Mouse (Mus musculus) limb, embryonic 11.5 days (tissue): Measurements from ENCODE around the gene Hist2h2bb. TPM values are rescaled to one million over a fixed set of nuclear protein-coding genes. Genes with fewer than 3 reads are reported as not detected.

Experiments used
- ATAC-seq: fragments of 200-750 bp; cut with Nextera tagmentation; 2 replicates; pipeline ENCODE4 v1.8.0; 2017; ENCODE audit warnings: low read depth; ENCODE audit not compliant: insufficient number of reproducible peaks, low FRiP score, low TSS enrichment
- DNase-seq: peaks from one replicate; pipeline ENCODE4 v3.0.0-alpha.2; 2015; ENCODE audit warnings: low spot score
- H3K27ac ChIP-seq: fragments of 300-500 bp; sonication (generic); replicated peaks from 2 replicates; pipeline ENCODE4 v1.5.1; 2014; ENCODE audit warnings: low read depth, mild to moderate bottlenecking, low read length
- H3K27me3 ChIP-seq: fragments of 300-500 bp; sonication (generic); 2 replicates; pipeline ENCODE4 v1.6.1; 2014; ENCODE audit warnings: mild to moderate bottlenecking, low read length, mixed read lengths; ENCODE audit not compliant: control insufficient read depth, insufficient read depth
- H3K36me3 ChIP-seq: fragments of 300-500 bp; sonication (generic); 2 replicates; pipeline ENCODE4 v1.6.1; 2014; ENCODE audit warnings: mild to moderate bottlenecking, low read length, moderate library complexity, mixed read lengths; ENCODE audit not compliant: control insufficient read depth, insufficient read depth
- H3K4me1 ChIP-seq: fragments of 300-500 bp; sonication (generic); 2 replicates; pipeline ENCODE4 v1.6.1; 2014; ENCODE audit warnings: low read length, mixed read lengths; ENCODE audit not compliant: control insufficient read depth, insufficient read depth
- H3K4me2 ChIP-seq: fragments of 300-500 bp; sonication (generic); 2 replicates; pipeline ENCODE4 v1.6.1; 2014; ENCODE audit warnings: low read depth, mild to moderate bottlenecking, moderate library complexity; ENCODE audit not compliant: severe bottlenecking
- H3K4me3 ChIP-seq: fragments of 300-500 bp; sonication (generic); 2 replicates; pipeline ENCODE4 v1.5.1; 2014; ENCODE audit warnings: low read depth, low read length
- H3K9ac ChIP-seq: fragments of 300-500 bp; sonication (generic); 2 replicates; pipeline ENCODE4 v1.6.1; 2014; ENCODE audit warnings: mild to moderate bottlenecking, low read length
- H3K9me3 ChIP-seq: fragments of 300-500 bp; sonication (generic); 2 replicates; pipeline ENCODE4 v1.6.1; 2016; ENCODE audit warnings: low read length; ENCODE audit not compliant: control insufficient read depth
- WGBS: fragments of 180-500 bp; shearing (Covaris S2); extraction: QIAGEN DNeasy Blood & Tissue Kit; methylation state at CpG from one replicate; pipeline ENCODE4 v1.1.7; 2014; 5-methylcytosine and 5-hydroxymethylcytosine counted together
- polyA plus RNA-seq: library from polyadenylated mRNA; unstranded; fragments of >200 nt; fragmentation: Nextera tagmentation; extraction: Ambion mirVana; gene quantifications from 2 replicates; pipeline ENCODE4 v1.2.1, GENCODE M21; 2014

Hist2h2bb gene
- polyA plus RNA-seq, 1 experiment from 2014 or later, result 22.3 TPM

GRCm38 (mm10) chr3:96228828-96229227 is 40.7 kb upstream of the Hist2h2bb start:
- H3K4me3 ChIP-seq, result no peak overlapping the region
- DNase-seq (no peak), ATAC-seq (no peak)
- no peak overlapping the region for H3K27ac ChIP-seq
- H3K9me3 ChIP-seq, result no peaks in the 10 kb centered on the region
- no peaks in the 10 kb centered on the region for H3K27me3 ChIP-seq
- H3K4me2 ChIP-seq, result no peak overlapping the region
- no peak overlapping the region for H3K9ac ChIP-seq
- no peaks in the 10 kb centered on the region for H3K36me3 ChIP-seq
- WGBS, result 56% methylated on average over 2 of the region's 2 CpGs
- no peaks in the 10 kb centered on the region for H3K4me1 ChIP-seq

- H3K4me3 ChIP-seq, result no peak overlapping the region
Observed at GRCm38 (mm10) chr3:96230404-96230803, 39.1 kb upstream of the Hist2h2bb start.

GRCm38 (mm10) chr3:96230910-96231757 is 38.4 kb upstream of the Hist2h2bb start:
- no peak for DNase-seq
- no peaks in the 10 kb centered on the region for H3K4me1 ChIP-seq
- no peak overlapping the region for H3K4me3 ChIP-seq
- H3K27ac ChIP-seq, result no peak overlapping the region
- H3K36me3 ChIP-seq, result no peaks in the 10 kb centered on the region
- 77% methylated on average over 4 of the region's 4 CpGs for WGBS
- no peak overlapping the region for H3K9ac ChIP-seq
- no peak for ATAC-seq
- H3K9me3 ChIP-seq, result no peaks in the 10 kb centered on the region
- no peak overlapping the region for H3K4me2 ChIP-seq
- no peaks in the 10 kb centered on the region for H3K27me3 ChIP-seq

More at GRCm38 (mm10) chr3:96230404-96230803, 39.1 kb upstream of the Hist2h2bb start:
- ATAC-seq, result no peak
- Histone ChIP-seq H3K9me3 (no peaks in the 10 kb centered on the region), H3K27ac (no peak overlapping the region), H3K4me2 (no peak overlapping the region), H3K27me3 (no peaks in the 10 kb centered on the region), H3K36me3 (no peaks in the 10 kb centered on the region), H3K9ac (no peak overlapping the region), H3K4me1 (no peaks in the 10 kb centered on the region)
- DNase-seq, result no peak
- 85% methylated on average over 2 of the region's 2 CpGs for WGBS

- no peaks in the 10 kb centered on the region for H3K4me1 ChIP-seq
- WGBS, result 63% methylated on average over 2 of the region's 2 CpGs
- H3K36me3 ChIP-seq, result no peaks in the 10 kb centered on the region
- DNase-seq (no peak), ATAC-seq (no peak)
- H3K9me3 ChIP-seq, result no peaks in the 10 kb centered on the region
- no peak overlapping the region for H3K27ac ChIP-seq
- H3K27me3 ChIP-seq, result no peaks in the 10 kb centered on the region
- H3K9ac ChIP-seq, result no peak overlapping the region
- H3K4me3 ChIP-seq, result no peak overlapping the region
- H3K4me2 ChIP-seq, result no peak overlapping the region
Observed at GRCm38 (mm10) chr3:96231758-96232120, 37.8 kb upstream of the Hist2h2bb start.

- ATAC-seq (no peak), DNase-seq (no peak)
- H3K36me3 ChIP-seq, result no peaks in the 10 kb centered on the region
- H3K27ac ChIP-seq, result no peak overlapping the region
- WGBS, result 88% methylated on average over 2 of the region's 2 CpGs
- H3K9ac ChIP-seq, result no peak overlapping the region
- 0 out of 2 replicates have a peak, but pooled peaks cover 3% of the 10 kb centered on the region for H3K4me1 ChIP-seq
- no peaks in the 10 kb centered on the region for H3K27me3 ChIP-seq
- H3K9me3 ChIP-seq, result no peaks in the 10 kb centered on the region
- H3K4me3 ChIP-seq, result no peak overlapping the region
- H3K4me2 ChIP-seq, result no peak overlapping the region
Observed at GRCm38 (mm10) chr3:96234914-96235313, 34.6 kb upstream of the Hist2h2bb start.

- Histone ChIP-seq H3K4me1 (0 out of 2 replicates have a peak, but pooled peaks cover 4% of the 10 kb centered on the region), H3K4me2 (no peak overlapping the region), H3K36me3 (no peaks in the 10 kb centered on the region), H3K4me3 (no peak overlapping the region), H3K27me3 (no peaks in the 10 kb centered on the region), H3K9me3 (no peaks in the 10 kb centered on the region), H3K27ac (no peak overlapping the region), H3K9ac (no peak overlapping the region)
- ATAC-seq (no peak), DNase-seq (no peak)
- WGBS, result 77% methylated on average over 3 of the region's 3 CpGs
Observed at GRCm38 (mm10) chr3:96235836-96236235, 33.7 kb upstream of the Hist2h2bb start.

- H3K9me3 ChIP-seq, result no peaks in the 10 kb centered on the region
- WGBS, result 83% methylated on average over 4 of the region's 4 CpGs
- H3K36me3 ChIP-seq, result no peaks in the 10 kb centered on the region
- no peak for DNase-seq
- no peak for ATAC-seq
- H3K9ac ChIP-seq, result peak overlapping the region; percentile 78; the same call in 1 of the 2 replicates
- 0 out of 2 replicates have a peak, but pooled peaks cover 5% of the 10 kb centered on the region for H3K4me1 ChIP-seq
- no peaks in the 10 kb centered on the region for H3K27me3 ChIP-seq
- peak overlapping the region; percentile 40 for H3K4me3 ChIP-seq
- peak overlapping the region; percentile 89 for H3K27ac ChIP-seq
- peak overlapping the region; percentile 60 for H3K4me2 ChIP-seq
Observed at GRCm38 (mm10) chr3:96236834-96237334, 32.7 kb upstream of the Hist2h2bb start.

GRCm38 (mm10) chr3:96237335-96237903 is 32.1 kb upstream of the Hist2h2bb start:
- Histone ChIP-seq H3K4me2 (peak overlapping the region; percentile 60), H3K4me3 (peak overlapping the region; percentile 40), H3K9me3 (no peaks in the 10 kb centered on the region), H3K27ac (peak overlapping the region; percentile 89), H3K27me3 (no peaks in the 10 kb centered on the region), H3K9ac (peak overlapping the region; percentile 78), H3K36me3 (no peaks in the 10 kb centered on the region), H3K4me1 (0 out of 2 replicates have a peak, but pooled peaks cover 5% of the 10 kb centered on the region)
- ATAC-seq (no peak), DNase-seq (peak; percentile 61)
- 27% methylated on average over 7 of the region's 7 CpGs for WGBS
